Mouse (Mus musculus) myocyte (in vitro differentiated cells): ENCODE measurements around the gene Rgma. TPM values are rescaled to one million over a fixed set of nuclear protein-coding genes. Genes with fewer than 3 reads are reported as not detected.

Experiments used
- H3K27me3 ChIP-seq: one replicate; pipeline ENCODE4 v1.6.1; 2011; ENCODE audit not compliant: control insufficient read depth, insufficient read depth, insufficient read length
- H3K36me3 ChIP-seq: one replicate; pipeline ENCODE4 v1.6.1; 2011; ENCODE audit not compliant: control insufficient read depth, insufficient read depth
- H3K4me2 ChIP-seq: one replicate; pipeline ENCODE4 v1.6.1; 2011; ENCODE audit warnings: low read depth, control low read depth
- H3K4me3 ChIP-seq: one replicate; pipeline ENCODE4 v1.5.1; 2011; ENCODE audit warnings: mild to moderate bottlenecking, control low read depth, moderate library complexity
- H3K79me2 ChIP-seq: one replicate; pipeline ENCODE4 v1.6.1; 2011; ENCODE audit not compliant: control insufficient read depth, insufficient read depth
- H3ac ChIP-seq: one replicate; pipeline ENCODE4 v1.6.1; 2011; ENCODE audit not compliant: control insufficient read depth, insufficient read length
- CEBPB ChIP-seq: IDR thresholded peaks from 2 replicates; pipeline ENCODE4 v1.6.1; 2011; ENCODE audit warnings: mild to moderate bottlenecking, moderate library complexity; ENCODE audit not compliant: poor library complexity, insufficient read depth, severe bottlenecking
- E2F4 ChIP-seq: IDR thresholded peaks from one replicate; pipeline ENCODE4 v1.6.1; 2011; ENCODE audit warnings: mild to moderate bottlenecking, control low read depth, moderate library complexity; ENCODE audit not compliant: insufficient read depth
- MAX ChIP-seq: IDR thresholded peaks from one replicate; pipeline ENCODE4 v1.6.1; 2011; ENCODE audit warnings: low read depth, mild to moderate bottlenecking, control low read depth
- MYOD1 ChIP-seq, 3 experiments: IDR thresholded peaks; one replicate each; pipeline ENCODE4 v1.6.1; 2011; ENCODE audit warnings: control low read depth in 2 of 3, low read depth in 2 of 3, mild to moderate bottlenecking in 2 of 3, moderate library complexity in 1 of 3; ENCODE audit not compliant: insufficient read length in 2 of 3, control insufficient read depth in 1 of 3
- MYOG ChIP-seq, 3 experiments: IDR thresholded peaks; one replicate each; pipeline ENCODE4 v1.6.1; 2011; ENCODE audit warnings: control low read depth in 2 of 3, low read depth in 2 of 3, mild to moderate bottlenecking in 2 of 3; ENCODE audit not compliant: insufficient read length in 2 of 3, control insufficient read depth in 1 of 3, insufficient read depth in 1 of 3
- POLR2A ChIP-seq: IDR thresholded peaks from one replicate; pipeline ENCODE4 v1.6.1; 2011; ENCODE audit warnings: low read depth, mild to moderate bottlenecking, control low read depth, moderate library complexity; ENCODE audit not compliant: insufficient read length
- POLR2AphosphoS2 ChIP-seq: IDR thresholded peaks from one replicate; pipeline ENCODE4 v1.6.1; 2011; ENCODE audit warnings: low read depth, control low read depth; ENCODE audit not compliant: insufficient read length
- REST ChIP-seq: IDR thresholded peaks from one replicate; pipeline ENCODE4 v1.6.1; 2011; ENCODE audit warnings: mild to moderate bottlenecking, control low read depth, moderate library complexity; ENCODE audit not compliant: insufficient read depth, insufficient read length
- SRF ChIP-seq: IDR thresholded peaks from one replicate; pipeline ENCODE4 v1.6.1; 2011; ENCODE audit warnings: low read depth; ENCODE audit not compliant: control insufficient read depth, insufficient read length
- TCF12 ChIP-seq: IDR thresholded peaks from one replicate; pipeline ENCODE4 v1.6.1; 2011; ENCODE audit warnings: mild to moderate bottlenecking, control low read depth; ENCODE audit not compliant: poor library complexity, insufficient read depth, severe bottlenecking
- TCF3 ChIP-seq: IDR thresholded peaks from one replicate; pipeline ENCODE4 v1.6.1; 2011; ENCODE audit warnings: low read depth, control low read depth; ENCODE audit not compliant: insufficient read length
- USF1 ChIP-seq: IDR thresholded peaks from one replicate; pipeline ENCODE4 v1.6.1; 2011; ENCODE audit warnings: low read depth, mild to moderate bottlenecking, control low read depth, moderate library complexity
- polyA plus RNA-seq: library from polyadenylated mRNA; unstranded; fragments of >200 nt; fragmentation: generic; extraction: Trizol; gene quantifications from one replicate; pipeline ENCODE4 v1.2.1, GENCODE M21; 2012; ENCODE audit warnings: missing spikeins

Gene Rgma
- polyA plus RNA-seq, 1 experiment, result 34.0 TPM

DNA sequence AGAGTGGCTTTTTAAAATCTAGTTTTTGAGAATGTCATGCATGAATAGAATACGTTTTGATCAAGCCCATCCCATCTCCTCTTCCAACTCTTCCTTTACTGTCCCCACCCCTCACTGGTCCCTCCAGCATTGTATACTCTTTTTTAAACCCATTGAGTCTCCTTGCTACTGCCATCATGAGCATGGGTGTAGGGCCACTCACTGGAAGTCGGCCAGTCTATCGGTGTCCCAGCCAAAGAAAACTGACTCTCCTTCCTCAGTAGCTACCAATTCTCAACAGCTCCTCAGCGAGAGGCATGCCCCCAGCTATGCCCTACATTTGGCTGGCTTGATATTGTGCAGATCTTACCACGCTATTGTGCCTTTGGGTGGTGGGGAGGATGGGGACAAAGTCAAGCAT, 47.7 kb upstream of the Rgma start:
- H3K4me3 ChIP-seq, result no peak overlapping the region
- no peaks in the 10 kb centered on the region for H3K36me3 ChIP-seq
- H3ac ChIP-seq, result no peak overlapping the region
- TF ChIP-seq USF1, result no peak
- no peak for TF ChIP-seq TCF12
- no peak for TF ChIP-seq POLR2AphosphoS2
- no peaks in the 10 kb centered on the region for H3K27me3 ChIP-seq
- H3K4me2 ChIP-seq, result peak overlapping the region; percentile 56
- H3K79me2 ChIP-seq, result no peaks in the 10 kb centered on the region

DNA sequence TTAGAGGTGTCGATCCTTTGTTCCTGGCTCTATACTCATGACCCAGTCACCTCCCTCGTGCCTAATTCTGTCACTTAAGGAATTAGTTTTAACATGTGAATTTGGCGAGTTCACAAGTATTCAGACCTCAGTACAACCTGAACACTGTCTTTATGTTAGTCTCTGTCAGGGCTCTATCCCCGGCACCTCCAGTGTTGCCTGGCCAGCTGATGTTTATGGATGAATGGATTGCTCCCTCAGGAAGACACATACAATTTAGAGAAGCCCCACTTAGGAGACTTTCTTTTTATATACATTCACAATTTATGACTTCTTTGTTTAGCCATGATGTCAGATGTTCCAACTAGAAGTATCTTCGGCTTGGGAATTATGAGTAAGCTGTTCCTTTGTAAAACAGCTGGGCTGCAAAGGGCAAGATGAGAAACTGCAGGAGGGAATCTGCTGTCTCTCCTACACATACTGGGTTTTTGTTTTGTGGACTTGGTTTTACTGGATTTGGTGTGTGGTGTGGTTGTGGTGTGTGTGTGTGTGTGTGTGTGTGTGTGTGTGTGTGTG, 46.6 kb upstream of the Rgma start:
- no peak for TF ChIP-seq POLR2A
- peak in 1 of 3 experiments; percentile 29 for TF ChIP-seq MYOG (IDR thresholded peaks at IDR 0.05; ENCODE audit: control insufficient read depth in 1 of 3, insufficient read depth in 1 of 3, insufficient read length in 2 of 3, low read depth in 2 of 3)
- Histone ChIP-seq H3K36me3 (no peaks in the 10 kb centered on the region), H3K4me2 (peak overlapping the region; percentile 37), H3K27me3 (no peaks in the 10 kb centered on the region), H3K4me3 (no peak overlapping the region), H3ac (no peak overlapping the region), H3K79me2 (no peaks in the 10 kb centered on the region)

- no peaks in the 10 kb centered on the region for H3K36me3 ChIP-seq
- H3K79me2 ChIP-seq, result no peaks in the 10 kb centered on the region
- no peak overlapping the region for H3K4me2 ChIP-seq
- no peak overlapping the region for H3K4me3 ChIP-seq
- H3K27me3 ChIP-seq, result no peaks in the 10 kb centered on the region
- no peak overlapping the region for H3ac ChIP-seq
- TF ChIP-seq TCF3 (no peak), REST (no peak), USF1 (no peak), MYOD1 (IDR thresholded peaks at IDR 0.05; ENCODE audit: control insufficient read depth in 1 of 3, insufficient read length in 2 of 3, low read depth in 2 of 3) (no peak), E2F4 (no peak), POLR2A (no peak), SRF (no peak), POLR2AphosphoS2 (no peak), MAX (no peak), TCF12 (no peak), CEBPB (no peak), MYOG (IDR thresholded peaks at IDR 0.05; ENCODE audit: control insufficient read depth in 1 of 3, insufficient read depth in 1 of 3, insufficient read length in 2 of 3, low read depth in 2 of 3) (no peak)
These were observed 44.6 kb upstream of the Rgma start for GRCm38 (mm10) chr7:73330754-73331153.

GRCm38 (mm10) chr7:73331645-73332044, 43.7 kb upstream of the Rgma start:
- H3K27me3 ChIP-seq, result no peaks in the 10 kb centered on the region
- no peak overlapping the region for H3K4me2 ChIP-seq
- no peaks in the 10 kb centered on the region for H3K36me3 ChIP-seq
- TF ChIP-seq TCF12 (no peak), MYOG (IDR thresholded peaks at IDR 0.05; ENCODE audit: control insufficient read depth in 1 of 3, insufficient read depth in 1 of 3, insufficient read length in 2 of 3, low read depth in 2 of 3) (no peak), CEBPB (no peak), POLR2AphosphoS2 (no peak), REST (no peak), MYOD1 (IDR thresholded peaks at IDR 0.05; ENCODE audit: control insufficient read depth in 1 of 3, insufficient read length in 2 of 3, low read depth in 2 of 3) (no peak), SRF (no peak), POLR2A (no peak), MAX (no peak), USF1 (no peak), E2F4 (no peak), TCF3 (no peak)
- H3K79me2 ChIP-seq, result no peaks in the 10 kb centered on the region
- H3K4me3 ChIP-seq, result no peak overlapping the region
- H3ac ChIP-seq, result no peak overlapping the region

DNA sequence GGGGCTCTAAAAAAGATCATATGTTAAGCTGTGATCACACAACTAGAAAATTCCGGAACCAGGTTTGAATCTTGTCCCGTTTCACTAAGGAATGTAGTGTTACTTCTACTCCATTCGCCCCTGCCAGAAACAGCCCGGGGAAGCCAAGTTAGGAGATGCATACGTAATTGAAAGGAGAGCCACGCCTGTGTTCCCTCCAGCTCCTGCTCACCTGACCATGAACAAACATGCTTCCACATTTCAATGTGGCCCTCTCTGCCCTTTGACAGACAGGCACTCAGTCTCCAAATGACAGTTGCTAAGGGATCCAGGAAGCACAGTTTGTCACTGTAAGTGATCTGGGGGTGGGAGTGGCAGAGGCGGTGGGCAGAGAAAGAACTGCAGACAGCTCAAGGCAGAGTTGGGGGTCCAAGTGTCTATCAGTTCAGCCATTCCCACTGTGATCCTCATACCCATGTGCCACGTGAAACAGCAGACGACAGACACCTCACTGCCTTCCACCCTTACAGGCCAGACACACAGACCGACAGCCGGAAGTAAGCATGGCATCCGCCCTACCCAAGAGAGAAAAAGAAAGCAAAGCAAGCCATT, 41.8 kb upstream of the Rgma start:
- Histone ChIP-seq H3K36me3 (no peaks in the 10 kb centered on the region), H3ac (no peak overlapping the region), H3K79me2 (no peaks in the 10 kb centered on the region), H3K27me3 (no peaks in the 10 kb centered on the region), H3K4me3 (no peak overlapping the region), H3K4me2 (no peak overlapping the region)
- TF ChIP-seq E2F4, result no peak
- TF ChIP-seq POLR2A, result no peak
- no peak for TF ChIP-seq MYOG (IDR thresholded peaks at IDR 0.05; ENCODE audit: control insufficient read depth in 1 of 3, insufficient read depth in 1 of 3, insufficient read length in 2 of 3, low read depth in 2 of 3)
- TF ChIP-seq MYOD1 (IDR thresholded peaks at IDR 0.05; ENCODE audit: control insufficient read depth in 1 of 3, insufficient read length in 2 of 3, low read depth in 2 of 3), result no peak
- no peak for TF ChIP-seq POLR2AphosphoS2
- TF ChIP-seq REST, result no peak
- no peak for TF ChIP-seq CEBPB
- TF ChIP-seq SRF, result no peak
- no peak for TF ChIP-seq MAX
- TF ChIP-seq TCF3, result no peak
- no peak for TF ChIP-seq TCF12
- TF ChIP-seq USF1, result no peak
